Mouse (Mus musculus) retina, adult 2 months (tissue): ENCODE results near the gene Gm4216.
"Not testable (repeated sequence)": the region's sequence is repeated elsewhere in the genome, so short reads cannot be mapped to it uniquely, and the experiment has no call there.

Source experiments
- DNase-seq: peaks from one replicate; pipeline ENCODE4 v3.0.0-alpha.2; 2012; ENCODE audit warnings: low read depth, low spot score

The Gm4216 gene

DNA sequence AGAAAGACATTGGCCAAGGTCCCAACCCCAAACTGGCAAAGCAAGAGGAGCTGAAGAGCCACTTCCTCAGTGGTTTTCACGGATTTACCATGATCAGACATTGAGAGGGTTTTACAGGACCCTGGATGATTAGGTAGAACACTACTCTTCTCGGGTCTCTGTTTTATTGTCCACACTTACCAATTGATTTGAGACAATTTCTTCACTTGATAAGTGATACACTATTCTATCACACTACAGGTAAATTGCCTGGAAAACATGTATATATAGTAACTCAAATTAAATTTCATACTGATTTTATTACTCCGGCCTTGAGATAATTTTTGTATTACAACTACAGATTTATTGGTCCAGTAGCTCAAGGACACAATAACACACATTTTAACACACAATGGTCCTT, at the start of gene Gm4216:
TSS of gene Gm4216 (minus strand) at position 101 of the 400 bp plus-strand sequence.
- DNase-seq: not testable (repeated sequence)

DNA sequence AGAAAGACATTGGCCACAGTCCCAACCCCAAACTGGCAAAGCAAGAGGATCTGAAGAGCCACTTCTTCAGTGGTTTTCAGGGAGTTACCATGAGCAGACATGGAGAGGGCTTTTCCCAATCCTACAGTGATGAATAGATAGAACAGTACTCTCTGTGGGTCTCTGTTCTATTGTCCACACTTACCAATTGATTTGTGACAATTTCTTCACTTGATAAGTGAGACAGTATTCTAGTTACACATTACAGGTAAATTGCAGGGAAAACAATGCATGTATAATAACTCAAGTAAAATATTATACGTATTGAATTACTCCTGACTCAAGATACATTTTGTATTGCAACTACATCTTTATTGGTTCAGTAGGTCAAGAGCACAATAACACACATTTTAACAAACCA, 47.6 kb upstream of the Gm4216 start, which contains the start of gene Gm8720:
TSS of gene Gm8720 (minus strand) at position 101 of the 400 bp plus-strand sequence.
- DNase-seq: not testable (repeated sequence)

DNA sequence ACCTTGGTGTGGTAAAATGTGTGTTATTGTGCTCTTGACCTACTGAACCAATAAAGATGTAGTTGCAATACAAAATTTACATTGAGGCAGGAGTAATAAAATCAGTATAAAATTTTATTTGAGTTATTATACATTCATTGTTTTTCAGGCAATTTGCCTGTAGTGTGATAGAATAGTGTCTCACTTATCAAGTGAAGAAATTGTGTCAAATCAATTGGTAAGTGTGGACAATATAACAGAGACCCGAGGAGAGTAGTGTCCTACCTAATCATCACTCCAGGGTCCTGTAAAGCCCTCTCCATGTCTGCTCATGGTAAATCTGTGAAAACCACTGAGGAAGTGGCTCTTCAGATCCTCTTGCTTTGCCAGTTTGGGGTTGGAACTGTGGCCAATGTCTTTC, 35.5 kb upstream of the Gm4216 start, which contains the start of gene Vmn1r163:
TSS of gene Vmn1r163 (plus strand) at position 301 of the 400 bp plus-strand sequence.
- DNase-seq: not testable (repeated sequence)

DNA sequence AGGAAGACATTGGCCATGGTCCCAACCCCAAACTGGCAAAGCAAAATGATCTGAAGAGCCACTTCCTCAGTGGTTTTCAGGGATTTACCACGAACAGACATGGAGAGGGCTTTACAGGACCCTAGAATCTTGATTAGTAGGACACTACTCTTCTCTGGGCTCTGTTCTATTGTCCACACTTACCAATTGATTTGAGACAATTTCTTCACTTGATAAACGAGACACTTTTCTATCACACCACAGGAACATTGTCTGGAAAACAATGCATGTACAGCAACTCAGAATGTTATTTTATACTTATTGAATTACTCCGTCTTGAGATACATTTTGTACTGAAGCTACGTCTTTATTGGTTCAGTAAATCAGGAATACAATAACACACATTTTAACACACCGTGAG, 35.1 kb downstream of the Gm4216 start, which contains the start of gene Gm4214:
TSS of gene Gm4214 (minus strand) at position 101 of the 400 bp plus-strand sequence.
- not testable (repeated sequence) for DNase-seq
